Mouse (Mus musculus): Measurements from ENCODE around the gene Lrrc27. TPM values are rescaled to one million over a fixed set of nuclear protein-coding genes. Genes with fewer than 3 reads are reported as not detected.

Gene Lrrc27
- polyA plus RNA-seq, 1 experiment: 8.3 TPM

DNA sequence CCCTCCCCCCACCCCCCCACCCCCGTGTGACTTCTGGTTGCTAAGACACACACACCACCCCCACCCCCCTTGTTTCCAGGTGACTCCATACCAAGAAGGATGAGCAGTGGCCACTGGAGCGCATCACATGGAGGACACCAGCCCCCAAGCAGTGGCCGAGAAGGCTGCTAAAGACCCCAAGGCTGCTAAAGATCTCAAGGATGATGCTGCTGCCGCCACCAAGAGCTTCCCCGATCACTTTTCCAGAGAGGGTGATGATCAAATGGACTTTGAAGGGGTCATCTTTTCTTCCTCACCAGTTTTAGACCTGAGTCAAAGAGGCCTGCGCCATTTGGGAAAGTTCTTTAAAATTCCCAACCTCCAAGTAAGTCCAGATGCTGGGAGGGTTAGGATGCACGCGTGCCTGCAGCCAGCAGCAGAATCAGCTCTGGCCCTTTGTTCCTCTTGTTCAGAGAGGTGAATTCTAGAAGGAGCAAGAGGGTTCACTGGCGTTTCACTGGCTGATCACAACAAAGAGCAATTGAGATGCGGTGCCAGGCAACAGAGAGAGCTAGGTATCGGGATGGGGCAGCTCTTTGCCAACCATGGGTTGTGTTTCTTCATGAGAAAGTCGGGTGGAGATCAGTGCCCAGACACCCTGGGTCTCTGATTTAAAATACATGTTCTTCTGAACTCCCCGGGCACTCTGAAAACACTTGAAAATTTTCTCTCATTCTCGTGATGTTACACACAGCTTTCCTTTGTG, 2.0 kb downstream of the Lrrc27 start:
- no peak for DNase-seq (ENCODE audit: low read depth)
- TF ChIP-seq POLR2A (IDR thresholded peaks at IDR 0.05; ENCODE audit: borderline replicate concordance, extremely low read depth, insufficient read depth, insufficient read length, poor library complexity, severe bottlenecking): no peak
- no peak for TF ChIP-seq CTCF (IDR thresholded peaks at IDR 0.05; ENCODE audit: borderline replicate concordance, extremely low read depth, insufficient read depth, insufficient read length)

DNA sequence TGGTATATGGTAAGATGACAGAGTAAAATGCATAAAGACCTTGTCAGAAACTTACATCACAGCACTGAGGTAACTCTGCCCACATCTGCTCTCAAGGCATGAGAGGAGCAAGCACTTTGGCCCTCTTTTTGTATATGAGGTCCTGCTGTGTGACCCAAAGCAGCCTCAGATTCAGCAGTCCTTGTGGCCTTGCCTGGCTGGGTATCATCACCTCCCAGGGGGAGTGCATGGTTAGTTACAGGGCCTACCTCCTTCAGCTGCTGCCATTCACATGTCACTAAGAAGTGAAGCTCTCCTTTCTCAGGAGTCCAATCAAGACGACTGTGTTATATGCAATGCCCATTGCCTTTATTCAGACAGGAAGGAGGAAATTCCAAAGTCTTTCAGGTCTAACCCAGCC, 2.7 kb downstream of the Lrrc27 start:
- TF ChIP-seq POLR2A (IDR thresholded peaks at IDR 0.05; ENCODE audit: borderline replicate concordance, extremely low read depth, insufficient read depth, insufficient read length, poor library complexity, severe bottlenecking) (no peak), CTCF (IDR thresholded peaks at IDR 0.05; ENCODE audit: borderline replicate concordance, extremely low read depth, insufficient read depth, insufficient read length) (no peak)
- no peak for DNase-seq (ENCODE audit: low read depth)

DNA sequence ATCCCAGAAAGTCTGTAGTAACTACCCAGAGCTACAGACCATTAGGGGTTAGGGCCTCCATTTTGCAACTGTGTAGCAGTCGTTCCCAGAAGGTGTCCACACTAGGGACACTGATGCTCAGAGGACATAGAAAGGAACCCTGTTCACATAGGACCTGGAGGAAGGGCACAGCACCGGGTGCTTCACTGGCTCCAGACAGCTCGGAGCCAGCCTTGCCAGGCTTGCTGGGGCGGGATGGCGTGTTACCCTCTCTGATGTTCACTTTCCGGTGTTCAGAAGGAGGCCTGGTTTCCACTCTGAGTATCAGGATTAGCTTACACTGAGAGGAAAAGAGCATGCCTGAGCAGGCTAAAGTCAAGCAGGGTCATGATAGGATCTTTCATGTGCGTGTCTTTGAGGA, 3.2 kb downstream of the Lrrc27 start:
- no peak for TF ChIP-seq CTCF (IDR thresholded peaks at IDR 0.05; ENCODE audit: borderline replicate concordance, extremely low read depth, insufficient read depth, insufficient read length)
- no peak for TF ChIP-seq POLR2A (IDR thresholded peaks at IDR 0.05; ENCODE audit: borderline replicate concordance, extremely low read depth, insufficient read depth, insufficient read length, poor library complexity, severe bottlenecking)
- DNase-seq (ENCODE audit: low read depth): no peak

DNA sequence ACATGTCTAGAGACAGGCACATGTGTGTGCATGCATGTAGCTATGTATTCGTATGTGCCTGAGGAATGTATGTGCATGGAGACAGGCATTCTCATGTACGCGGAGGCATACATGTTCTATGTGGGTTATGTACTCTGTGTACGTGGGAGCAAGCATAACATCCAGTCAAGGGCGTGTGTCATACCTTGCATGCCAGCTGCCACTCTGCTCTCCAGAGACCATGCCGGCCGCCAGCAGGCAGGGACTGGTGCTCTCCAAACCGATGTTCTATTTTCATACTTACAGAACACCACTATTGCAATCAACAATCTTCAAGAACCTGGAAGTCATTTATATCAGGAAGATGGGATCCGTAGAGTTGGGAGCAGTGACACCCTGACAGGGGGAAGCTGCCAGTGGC, 3.7 kb downstream of the Lrrc27 start:
- DNase-seq (ENCODE audit: low read depth): no peak
- TF ChIP-seq CTCF (IDR thresholded peaks at IDR 0.05; ENCODE audit: borderline replicate concordance, extremely low read depth, insufficient read depth, insufficient read length) (no peak), POLR2A (IDR thresholded peaks at IDR 0.05; ENCODE audit: borderline replicate concordance, extremely low read depth, insufficient read depth, insufficient read length, poor library complexity, severe bottlenecking) (no peak)

DNA sequence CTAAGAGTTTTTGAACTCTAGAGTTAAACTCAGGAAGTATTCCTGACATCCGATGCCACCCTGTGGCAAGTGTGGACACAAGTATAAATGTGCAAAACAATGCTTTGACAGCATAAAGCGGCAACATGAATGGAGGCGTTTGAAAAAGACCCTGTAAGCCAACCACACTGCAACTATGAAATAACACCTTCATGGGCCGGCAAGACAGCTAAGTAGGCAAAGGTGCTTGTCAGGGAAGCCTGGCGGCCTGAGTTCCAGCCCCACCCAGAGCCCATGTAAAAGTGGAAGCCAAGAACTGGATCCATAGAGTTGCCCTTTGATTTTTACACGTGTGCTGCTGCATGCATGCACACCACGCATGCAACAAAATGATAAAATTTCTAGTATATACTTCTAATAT, 4.3 kb downstream of the Lrrc27 start:
- no peak for DNase-seq (ENCODE audit: low read depth)
- no peak for TF ChIP-seq CTCF (IDR thresholded peaks at IDR 0.05; ENCODE audit: borderline replicate concordance, extremely low read depth, insufficient read depth, insufficient read length)
- TF ChIP-seq POLR2A (IDR thresholded peaks at IDR 0.05; ENCODE audit: borderline replicate concordance, extremely low read depth, insufficient read depth, insufficient read length, poor library complexity, severe bottlenecking): no peak

DNA sequence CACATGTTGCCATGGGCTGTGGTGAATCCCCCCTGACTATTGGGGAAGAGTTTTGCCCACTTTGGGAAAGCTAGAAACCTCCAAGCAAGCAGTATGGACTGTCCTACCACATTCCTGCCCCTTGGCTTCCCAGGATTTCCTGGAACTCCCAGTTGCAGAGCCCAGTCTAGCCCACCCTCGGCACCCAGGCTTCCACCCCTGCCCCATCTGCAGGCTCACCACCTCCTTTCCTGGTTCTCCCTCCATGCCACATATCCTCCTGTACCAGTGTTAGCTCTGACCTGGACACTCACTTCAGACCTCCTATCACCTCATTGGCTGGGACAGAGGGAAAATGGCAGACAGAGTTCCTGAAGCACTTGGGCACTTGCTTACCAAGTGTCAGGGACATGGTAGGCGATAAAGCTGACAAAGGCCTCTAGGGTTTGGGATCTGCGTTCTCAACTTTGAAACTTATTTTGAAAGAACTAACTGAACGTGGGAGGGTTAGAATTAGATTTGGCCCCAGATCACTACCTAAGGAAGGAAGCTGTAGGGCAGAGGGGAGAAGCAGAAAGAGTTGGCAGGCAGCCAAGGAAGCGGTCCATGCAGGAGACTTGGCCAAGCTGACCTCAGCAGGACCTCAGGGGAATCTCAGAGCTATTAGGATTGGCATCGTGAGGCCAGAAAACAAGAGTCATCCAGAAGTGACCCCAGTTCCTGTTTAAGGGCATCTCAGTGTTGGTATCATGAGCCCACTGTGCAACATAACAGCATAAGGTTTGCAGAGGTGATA, 6.0 kb downstream of the Lrrc27 start:
- no peak for DNase-seq (ENCODE audit: low read depth)
- TF ChIP-seq CTCF (IDR thresholded peaks at IDR 0.05; ENCODE audit: borderline replicate concordance, extremely low read depth, insufficient read depth, insufficient read length) (no peak), POLR2A (IDR thresholded peaks at IDR 0.05; ENCODE audit: borderline replicate concordance, extremely low read depth, insufficient read depth, insufficient read length, poor library complexity, severe bottlenecking) (no peak)

DNA sequence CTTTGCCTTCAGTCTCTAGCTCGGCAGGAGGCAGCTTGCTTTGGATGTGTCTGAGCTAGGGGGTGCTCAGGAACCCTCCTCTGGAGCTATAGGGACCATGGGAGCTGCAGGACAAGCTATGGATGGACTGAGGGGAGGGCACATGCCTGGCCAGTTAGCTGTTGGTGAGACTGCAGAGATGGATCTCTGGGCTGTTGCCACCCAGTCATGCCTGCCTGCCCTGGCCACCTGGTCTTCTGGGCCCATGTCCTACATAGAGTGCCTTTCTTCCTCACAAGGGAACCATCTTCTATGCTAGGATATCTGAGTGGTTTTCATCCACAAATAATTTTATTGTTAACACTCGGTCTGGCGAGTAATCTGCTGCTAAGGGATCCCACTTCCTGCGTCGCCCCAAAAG, 6.7 kb downstream of the Lrrc27 start:
- no peak for TF ChIP-seq CTCF (IDR thresholded peaks at IDR 0.05; ENCODE audit: borderline replicate concordance, extremely low read depth, insufficient read depth, insufficient read length)
- no peak for TF ChIP-seq POLR2A (IDR thresholded peaks at IDR 0.05; ENCODE audit: borderline replicate concordance, extremely low read depth, insufficient read depth, insufficient read length, poor library complexity, severe bottlenecking)

DNA sequence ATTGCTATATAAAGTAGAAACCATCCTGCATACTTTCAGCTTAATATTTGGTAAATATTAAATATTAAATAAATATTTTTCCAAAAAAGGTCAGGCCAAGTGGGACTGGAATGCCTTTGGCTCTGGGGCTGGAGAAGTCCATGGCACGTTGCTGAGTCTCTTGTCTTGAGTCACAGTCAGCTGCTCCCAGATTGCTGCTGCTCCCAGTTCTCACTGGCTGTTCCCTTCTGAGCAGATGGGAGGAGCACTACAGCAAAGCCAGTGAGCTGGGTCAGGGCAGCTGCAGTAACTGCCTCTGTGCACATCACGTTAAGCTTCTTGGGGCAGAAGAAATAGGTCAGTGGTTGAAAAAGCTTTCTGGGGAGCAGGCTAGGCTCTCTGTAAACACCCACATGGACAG, 7.5 kb downstream of the Lrrc27 start:
- TF ChIP-seq CTCF (IDR thresholded peaks at IDR 0.05; ENCODE audit: borderline replicate concordance, extremely low read depth, insufficient read depth, insufficient read length): no peak
- TF ChIP-seq POLR2A (IDR thresholded peaks at IDR 0.05; ENCODE audit: borderline replicate concordance, extremely low read depth, insufficient read depth, insufficient read length, poor library complexity, severe bottlenecking): no peak
- peak; percentile 20 for DNase-seq (ENCODE audit: low read depth)

More for the DNA sequence above, 6.7 kb downstream of the Lrrc27 start:
- DNase-seq (ENCODE audit: low read depth): no peak

DNA sequence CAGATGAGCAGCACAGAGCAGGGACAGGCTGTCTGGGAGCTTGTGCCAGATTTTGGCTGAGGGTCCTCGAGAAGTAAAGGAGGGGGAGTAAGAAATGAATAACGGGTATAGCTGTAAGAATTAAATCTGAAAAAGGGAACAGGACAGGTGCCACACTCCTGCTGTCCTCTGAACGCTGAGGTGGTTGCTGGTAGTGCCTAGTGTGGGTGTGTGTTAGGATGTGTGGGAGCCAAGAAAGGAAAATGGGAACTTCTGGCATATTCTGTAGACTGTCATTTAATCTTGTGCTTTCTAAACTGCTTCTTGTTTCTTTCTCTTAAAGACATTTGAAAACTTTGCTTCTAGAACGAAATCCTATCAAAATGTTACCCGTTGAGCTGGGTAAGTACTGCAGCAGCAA, 8.3 kb downstream of the Lrrc27 start:
- no peak for TF ChIP-seq CTCF (IDR thresholded peaks at IDR 0.05; ENCODE audit: borderline replicate concordance, extremely low read depth, insufficient read depth, insufficient read length)
- TF ChIP-seq POLR2A (IDR thresholded peaks at IDR 0.05; ENCODE audit: borderline replicate concordance, extremely low read depth, insufficient read depth, insufficient read length, poor library complexity, severe bottlenecking): no peak
- DNase-seq (ENCODE audit: low read depth): no peak

DNA sequence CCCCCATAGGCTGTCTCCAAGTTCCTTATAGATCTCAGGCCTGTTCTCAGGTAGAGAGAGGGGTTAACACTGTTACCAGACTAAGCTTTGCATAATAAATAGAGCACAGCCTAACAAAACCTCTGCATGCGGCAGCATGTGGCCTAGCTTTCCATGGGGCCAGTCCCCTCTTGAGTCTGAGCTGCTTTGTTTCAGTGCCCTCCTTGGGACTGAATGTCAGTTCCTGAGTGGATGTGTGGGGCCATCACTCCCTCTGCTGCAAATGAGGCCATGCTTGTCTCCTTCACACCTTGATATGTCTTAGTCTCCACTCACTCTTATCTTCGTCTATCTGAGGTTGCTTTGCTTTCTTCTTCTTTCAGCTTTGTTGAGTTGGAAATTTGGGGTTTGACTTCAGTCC, 9.1 kb downstream of the Lrrc27 start:
- no peak for DNase-seq (ENCODE audit: low read depth)
- no peak for TF ChIP-seq CTCF (IDR thresholded peaks at IDR 0.05; ENCODE audit: borderline replicate concordance, extremely low read depth, insufficient read depth, insufficient read length)
- no peak for TF ChIP-seq POLR2A (IDR thresholded peaks at IDR 0.05; ENCODE audit: borderline replicate concordance, extremely low read depth, insufficient read depth, insufficient read length, poor library complexity, severe bottlenecking)

DNA sequence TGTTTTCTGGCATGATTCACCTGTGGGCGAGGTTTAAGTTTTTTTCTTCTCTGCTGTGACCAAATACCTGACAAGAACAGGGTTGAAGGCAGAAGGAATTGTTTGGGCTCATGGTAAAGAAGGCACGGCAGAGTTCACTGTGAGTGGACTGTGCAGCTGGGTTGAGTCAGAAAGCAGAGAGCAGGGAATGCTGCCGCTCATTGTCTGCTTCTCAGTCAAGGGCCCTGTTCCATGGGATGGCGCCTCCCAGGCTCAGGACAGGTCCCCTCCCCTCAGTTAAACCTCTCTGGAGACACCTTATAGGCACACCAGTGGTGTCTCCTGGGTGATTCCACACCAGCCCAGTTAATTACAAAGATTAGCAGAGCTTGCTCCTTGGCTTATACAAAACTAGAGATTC, 9.6 kb downstream of the Lrrc27 start:
- TF ChIP-seq POLR2A (IDR thresholded peaks at IDR 0.05; ENCODE audit: borderline replicate concordance, extremely low read depth, insufficient read depth, insufficient read length, poor library complexity, severe bottlenecking) (no peak), CTCF (IDR thresholded peaks at IDR 0.05; ENCODE audit: borderline replicate concordance, extremely low read depth, insufficient read depth, insufficient read length) (no peak)
- no peak for DNase-seq (ENCODE audit: low read depth)

DNA sequence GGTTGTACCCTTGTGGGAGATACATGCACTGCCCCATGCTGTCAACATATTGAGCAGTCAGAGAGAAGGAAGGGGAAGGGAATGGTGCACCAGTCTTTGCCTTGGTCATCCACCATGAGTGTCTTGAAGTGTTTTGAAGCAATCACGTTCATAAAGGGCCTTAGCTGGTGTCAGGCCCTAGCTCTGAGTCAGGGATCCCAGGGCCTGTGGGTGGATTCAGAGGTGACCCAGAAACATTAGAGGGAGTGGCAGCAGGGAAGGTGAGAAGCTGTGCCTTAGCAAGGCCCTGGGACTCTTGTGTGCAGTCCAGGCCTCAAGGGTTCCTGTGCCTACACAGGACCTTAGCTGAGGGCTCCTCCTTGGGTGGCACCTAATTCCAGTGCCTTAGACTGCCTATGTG, 11.3 kb downstream of the Lrrc27 start:
- no peak for DNase-seq (ENCODE audit: low read depth)
- TF ChIP-seq POLR2A (IDR thresholded peaks at IDR 0.05; ENCODE audit: borderline replicate concordance, extremely low read depth, insufficient read depth, insufficient read length, poor library complexity, severe bottlenecking) (no peak), CTCF (IDR thresholded peaks at IDR 0.05; ENCODE audit: borderline replicate concordance, extremely low read depth, insufficient read depth, insufficient read length) (no peak)
